Mouse (Mus musculus) embryo, embryonic 9.5 days (tissue): ENCODE results near the gene Spire2.
"Not testable (repeated sequence)": the region's sequence is repeated elsewhere in the genome, so short reads cannot be mapped to it uniquely, and the experiment has no call there.

Experiments
- DNase-seq: peaks from one replicate; pipeline ENCODE4 v3.0.0-alpha.2; 2017; ENCODE audit errors: extremely low spot score

Gene Spire2

GRCm38 (mm10) chr8:123332262-123333090 is at the start of gene Spire2:
Gene Spire2, plus strand, starts transcription at chr8:123332713.
- peak; percentile 90 for DNase-seq

GRCm38 (mm10) chr8:123282994-123283393 is 49.5 kb upstream of the Spire2 start:
- not testable (repeated sequence) for DNase-seq

- DNase-seq: no peak
Observed at GRCm38 (mm10) chr8:123283991-123284390, 48.5 kb upstream of the Spire2 start.

- DNase-seq: no peak
Observed at GRCm38 (mm10) chr8:123284493-123284892, 48.0 kb upstream of the Spire2 start.

- no peak for DNase-seq
Observed at GRCm38 (mm10) chr8:123287362-123287761, 45.2 kb upstream of the Spire2 start.

- DNase-seq: no peak
Observed at GRCm38 (mm10) chr8:123290166-123290565, 42.3 kb upstream of the Spire2 start.

GRCm38 (mm10) chr8:123290679-123291078 is 41.8 kb upstream of the Spire2 start:
- no peak for DNase-seq

- DNase-seq: no peak
Observed at GRCm38 (mm10) chr8:123291716-123292115, 40.8 kb upstream of the Spire2 start.

GRCm38 (mm10) chr8:123292281-123292680 is 40.2 kb upstream of the Spire2 start:
- DNase-seq: no peak

GRCm38 (mm10) chr8:123292785-123293184 is 39.7 kb upstream of the Spire2 start:
- no peak for DNase-seq

GRCm38 (mm10) chr8:123298301-123298700 is 34.2 kb upstream of the Spire2 start:
- DNase-seq: no peak

GRCm38 (mm10) chr8:123308738-123309137 is 23.8 kb upstream of the Spire2 start:
- DNase-seq: no peak

- peak; percentile 28 for DNase-seq
Observed at GRCm38 (mm10) chr8:123317781-123318466, 14.6 kb upstream of the Spire2 start.

- peak; percentile 95 for DNase-seq
Observed at GRCm38 (mm10) chr8:123318467-123318911, 14.0 kb upstream of the Spire2 start, which contains the start of gene Fanca. Gene Fanca, minus strand, starts transcription at chr8:123318576.

GRCm38 (mm10) chr8:123319522-123320164 is 12.9 kb upstream of the Spire2 start:
- DNase-seq: peak; percentile 65

GRCm38 (mm10) chr8:123328552-123328951 is 4.0 kb upstream of the Spire2 start:
- no peak for DNase-seq

- DNase-seq: no peak
Observed at GRCm38 (mm10) chr8:123329350-123329749, 3.2 kb upstream of the Spire2 start.

GRCm38 (mm10) chr8:123329961-123330360 is 2.6 kb upstream of the Spire2 start:
- DNase-seq: no peak

GRCm38 (mm10) chr8:123330701-123331100 is 1.8 kb upstream of the Spire2 start:
- DNase-seq: no peak

GRCm38 (mm10) chr8:123331301-123331700 is 1.2 kb upstream of the Spire2 start:
- DNase-seq: no peak

- no peak for DNase-seq
Observed at GRCm38 (mm10) chr8:123331810-123332209, 703 bp upstream of the Spire2 start.

- no peak for DNase-seq
Observed at GRCm38 (mm10) chr8:123333091-123333587, 626 bp downstream of the Spire2 start.
